Mouse (Mus musculus) liver, postnatal 0 days (tissue): ENCODE results near the gene Gm13539.

Experiments
- CTCF ChIP-seq: sonication (generic); IDR thresholded peaks from 2 replicates; pipeline ENCODE4 v1.5.1; 2016; ENCODE audit warnings: antibody characterized with exemption, low read depth
- EP300 ChIP-seq: IDR thresholded peaks from 2 replicates; pipeline ENCODE4 v1.6.1; 2016; ENCODE audit warnings: antibody characterized with exemption, low read depth, mild to moderate bottlenecking

DNA sequence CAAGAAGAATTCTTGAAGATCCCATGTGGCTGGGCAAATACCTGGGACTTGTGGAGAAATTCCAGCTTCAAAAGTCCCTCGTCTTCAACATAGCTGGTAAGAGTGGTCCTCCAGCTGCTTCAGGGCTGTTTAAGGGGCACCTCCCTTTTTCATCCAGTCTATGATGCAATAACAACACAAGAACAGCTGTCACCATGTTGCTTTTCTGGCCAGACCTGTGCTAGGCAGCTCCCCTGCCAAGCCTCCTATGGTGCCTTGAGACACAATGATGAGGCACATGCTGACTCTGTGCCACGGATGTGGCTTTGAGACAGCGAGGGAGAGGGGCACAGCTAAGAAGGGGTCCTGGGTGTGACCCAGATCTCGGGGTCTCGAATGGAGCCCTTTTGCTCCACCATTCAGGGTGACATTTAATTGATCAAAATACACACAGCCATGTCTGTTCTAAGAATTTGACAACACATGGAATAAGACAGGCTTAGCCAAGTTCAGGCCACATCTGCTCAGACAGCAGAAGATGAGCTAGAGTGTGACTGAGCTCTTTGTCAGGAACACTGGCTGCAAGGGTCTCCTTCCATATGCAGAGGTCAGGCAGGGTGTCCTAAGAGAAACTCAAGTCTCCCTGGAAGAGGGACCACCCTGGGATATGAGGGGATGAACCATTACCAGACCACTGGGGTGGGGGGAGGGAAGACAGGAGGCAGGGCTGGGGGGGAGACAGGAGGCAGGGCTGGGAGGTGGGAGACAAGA, 3.7 kb downstream of the Gm13539 start:
- TF ChIP-seq EP300, result no peak
- no peak for TF ChIP-seq CTCF
